Mouse (Mus musculus): ENCODE data around the gene R3hcc1l. TPM values are rescaled to one million over a fixed set of nuclear protein-coding genes. Genes with fewer than 3 reads are reported as not detected.

R3hcc1l gene
- 19.1 and 19.2 TPM in 2 replicates for polyA plus RNA-seq (2012; rRNA removed)

DNA sequence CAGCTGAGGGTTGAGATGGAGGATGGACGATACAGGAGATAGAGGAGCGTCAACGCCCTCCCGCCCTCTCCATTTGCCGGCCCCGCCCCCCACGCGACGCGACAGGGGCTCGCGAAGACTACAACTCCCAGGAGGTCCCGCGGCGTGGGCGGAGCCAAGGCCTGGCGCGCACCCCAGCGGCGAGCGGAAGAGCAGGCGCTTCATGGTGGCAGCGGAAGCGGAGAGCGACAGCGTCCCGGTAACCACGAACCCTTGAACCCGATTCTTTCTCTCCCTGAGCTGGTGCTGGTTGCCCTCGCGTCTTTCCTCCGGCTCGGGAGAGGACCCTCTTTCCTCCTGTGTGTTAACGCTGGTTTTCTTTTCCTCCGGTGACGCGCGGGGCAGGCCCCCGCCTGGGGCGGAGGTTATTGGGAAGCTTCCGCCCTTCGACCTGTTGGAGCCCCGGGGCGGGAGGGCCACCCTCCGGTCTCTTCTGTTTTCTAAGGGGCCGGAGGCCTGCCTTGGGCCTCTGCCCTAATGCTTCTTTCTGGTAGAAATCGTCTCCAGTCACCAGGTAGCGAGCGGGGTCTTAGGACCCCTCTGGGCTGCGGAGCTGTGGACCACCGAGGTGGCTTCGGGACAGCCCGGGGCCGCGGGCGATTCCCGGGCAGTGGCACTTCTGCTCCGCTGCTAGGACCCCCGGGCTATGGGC is at the start of gene R3hcc1l:
Gene R3hcc1l (plus strand): TSS at position 140 of the 691 bp plus-strand sequence.

DNA sequence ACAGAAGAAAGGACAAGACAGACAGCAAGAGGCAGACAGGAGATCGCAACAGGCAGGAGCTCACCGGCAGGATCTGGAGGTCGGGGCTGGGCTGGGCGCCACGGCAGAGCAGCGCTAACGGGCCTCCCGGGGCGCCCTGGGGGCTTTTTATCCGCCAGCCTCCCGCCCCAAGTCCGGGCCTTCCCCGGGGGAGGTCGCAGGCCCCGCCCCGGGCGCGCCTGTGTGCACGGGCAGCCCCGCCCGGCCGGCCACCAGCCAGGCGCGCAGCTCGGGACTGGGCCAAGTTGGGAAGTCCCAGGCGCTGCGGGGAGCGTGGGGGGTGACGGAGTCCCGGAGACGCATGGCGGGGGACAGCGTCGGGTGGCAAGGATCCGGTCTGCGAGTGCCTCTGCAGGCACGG is 94.1 kb downstream of the R3hcc1l start, which contains the start of gene Loxl4:
Gene Loxl4 (minus strand): TSS at position 160 of the 400 bp plus-strand sequence.

Other genes starting within 250 kb of the R3hcc1l start
- 3.1 and 7.9 TPM in 2 replicates for gene Crtac1, start 87.0 kb upstream of the R3hcc1l start, polyA plus RNA-seq (2012; rRNA removed)
- 0.16 and 0.58 TPM in 2 replicates for gene Loxl4, start 94.1 kb downstream of the R3hcc1l start, polyA plus RNA-seq (2012; rRNA removed)
- 1.7 and 2.0 TPM in 2 replicates for gene Pyroxd2, start 234.0 kb downstream of the R3hcc1l start, polyA plus RNA-seq (2012; rRNA removed)